Mouse (Mus musculus) c-Kit-positive CD71-negative TER-119-negative erythroid progenitor cells, embryonic 14.5 days (primary cell): ENCODE data around the gene Rs1.
"Not testable (repeated sequence)": the region's sequence is repeated elsewhere in the genome, so short reads cannot be mapped to it uniquely, and the experiment has no call there.

Experiments
- DNase-seq: peaks from one replicate; pipeline ENCODE4 v3.0.0-alpha.2; 2013; ENCODE audit warnings: low read depth

Gene Rs1

GRCm38 (mm10) chrX:160767713-160768112 lies at the start of gene Rs1:
TSS of gene Rs1 (plus strand) at chrX:160768013.
- DNase-seq: no peak

GRCm38 (mm10) chrX:160735650-160736049 lies 32.2 kb upstream of the Rs1 start, which contains the start of gene Ppef1:
TSS of gene Ppef1 (minus strand) at chrX:160735765.
- no peak for DNase-seq

- DNase-seq: no peak
Measured at GRCm38 (mm10) chrX:160745399-160745798, 22.4 kb upstream of the Rs1 start.

GRCm38 (mm10) chrX:160748653-160749052 lies 19.2 kb upstream of the Rs1 start:
- DNase-seq: no peak

- no peak for DNase-seq
Measured at GRCm38 (mm10) chrX:160750808-160751207, 17.0 kb upstream of the Rs1 start.

- peak; percentile 74 for DNase-seq
Measured at GRCm38 (mm10) chrX:160765389-160766232, 2.2 kb upstream of the Rs1 start.

- no peak for DNase-seq
Measured at GRCm38 (mm10) chrX:160766233-160766616, 1.6 kb upstream of the Rs1 start.

- DNase-seq: not testable (repeated sequence)
Measured at GRCm38 (mm10) chrX:160769622-160770021, 1.8 kb downstream of the Rs1 start.

- DNase-seq: no peak
Measured at GRCm38 (mm10) chrX:160773033-160773432, 5.2 kb downstream of the Rs1 start.

GRCm38 (mm10) chrX:160782276-160782675 lies 14.5 kb downstream of the Rs1 start:
- DNase-seq: no peak

- DNase-seq: no peak
Measured at GRCm38 (mm10) chrX:160794920-160795319, 27.1 kb downstream of the Rs1 start.

GRCm38 (mm10) chrX:160804409-160805150 lies 36.8 kb downstream of the Rs1 start:
- DNase-seq: no peak

- DNase-seq: no peak
Measured at GRCm38 (mm10) chrX:160808226-160808625, 40.4 kb downstream of the Rs1 start.
